Mouse (Mus musculus) kidney, adult 10 weeks (tissue): Measurements from ENCODE around the gene Faah. TPM values are rescaled to one million over a fixed set of nuclear protein-coding genes. Genes with fewer than 3 reads are reported as not detected.

Experiments used
- polyA plus RNA-seq: library from polyadenylated mRNA; stranded (reverse); fragments of 350-450 nt; fragmentation: Illumina TruSeq; extraction: RNeasy Lipid Tissue Mini Kit (QIAGEN cat#74804); gene quantifications from one replicate; pipeline ENCODE4 v1.2.3, GENCODE M21; 2014; ENCODE audit warnings: low read depth, low replicate concordance

The Faah gene
- polyA plus RNA-seq: 6.9 TPM

GRCm38 (mm10) chr4:116017902-116018746, at the start of gene Faah:
Gene Faah (minus strand): TSS chr4:116017926.

GRCm38 (mm10) chr4:116053399-116053961, 35.8 kb upstream of the Faah start, which contains the start of gene Nsun4:
Gene Nsun4 (minus strand): TSS chr4:116053876.

GRCm38 (mm10) chr4:115939295-115940102, 78.2 kb downstream of the Faah start, which contains the start of gene Dmbx1:
Gene Dmbx1 (minus strand): TSS chr4:115939926.

Other genes with a start within 250 kb of the Faah start
- gene Tex38, start 236.9 kb downstream of the Faah start, polyA plus RNA-seq: not detected
- 158 TPM for gene Atpaf1, start 233.1 kb downstream of the Faah start, polyA plus RNA-seq
- 8.5 TPM for gene Mob3c, start 189.8 kb downstream of the Faah start, polyA plus RNA-seq
- 7.0 TPM for gene Mknk1, start 178.7 kb downstream of the Faah start, polyA plus RNA-seq
- gene Kncn, start 133.5 kb downstream of the Faah start, polyA plus RNA-seq: not detected
- not detected for gene 6430628N08Rik, start 127.3 kb downstream of the Faah start, polyA plus RNA-seq
- not detected for gene Dmbx1, start 78.0 kb downstream of the Faah start, polyA plus RNA-seq
- 13.9 TPM for gene Nsun4, start 36.0 kb upstream of the Faah start, polyA plus RNA-seq
- gene Uqcrh, start 57.1 kb upstream of the Faah start, polyA plus RNA-seq: 464 TPM
- 5.3 TPM for gene Lrrc41, start 57.3 kb upstream of the Faah start, polyA plus RNA-seq
- 0.36 TPM for gene Rad54l, start 105.8 kb upstream of the Faah start, polyA plus RNA-seq
- 9.1 TPM for gene Pomgnt1, start 105.9 kb upstream of the Faah start, polyA plus RNA-seq
- gene Lurap1, start 133.4 kb upstream of the Faah start, polyA plus RNA-seq: 7.9 TPM
- 75.4 TPM for gene Tspan1, start 149.7 kb upstream of the Faah start, polyA plus RNA-seq
- not detected for gene 1700042G07Rik, start 155.4 kb upstream of the Faah start, polyA plus RNA-seq
- gene Gm49337, start 155.5 kb upstream of the Faah start, polyA plus RNA-seq: not detected
- 26.2 TPM for gene Pik3r3, start 203.7 kb upstream of the Faah start, polyA plus RNA-seq